Mouse (Mus musculus) kidney, postnatal 36 days (tissue): ENCODE data around the gene Il17f.
A peak's percentile ranks its signal among the peaks of the same experiment; 100 is the strongest.
"Not testable (repeated sequence)": the region's sequence is repeated elsewhere in the genome, so short reads cannot be mapped to it uniquely, and the experiment has no call there.

ENCODE experiments used
- DNase-seq, 2 experiments: peaks; one replicate each; pipeline ENCODE4 v3.0.0; 2021 to 2022; ENCODE audit warnings: mixed read lengths in 2 of 2

Il17f gene

GRCm38 (mm10) chr1:20790517-20790916, at the start of gene Il17f:
Il17f (minus strand) TSS chr1:20790617.
- DNase-seq: not testable (repeated sequence)

GRCm38 (mm10) chr1:20839911-20840310, 49.5 kb upstream of the Il17f start:
- DNase-seq: no peak

- no peak for DNase-seq
Measured at GRCm38 (mm10) chr1:20836551-20837125, 46.2 kb upstream of the Il17f start.

- DNase-seq: no peak
Measured at GRCm38 (mm10) chr1:20833141-20833511, 42.7 kb upstream of the Il17f start.

- DNase-seq: no peak
Measured at GRCm38 (mm10) chr1:20832473-20833140, 42.2 kb upstream of the Il17f start.

GRCm38 (mm10) chr1:20830546-20830945, 40.1 kb upstream of the Il17f start:
- no peak for DNase-seq

- no peak for DNase-seq
Measured at GRCm38 (mm10) chr1:20828061-20828460, 37.6 kb upstream of the Il17f start.

- no peak for DNase-seq
Measured at GRCm38 (mm10) chr1:20825036-20825435, 34.6 kb upstream of the Il17f start.

- DNase-seq: no peak
Measured at GRCm38 (mm10) chr1:20823906-20824305, 33.5 kb upstream of the Il17f start.

- DNase-seq: no peak
Measured at GRCm38 (mm10) chr1:20823471-20823870, 33.1 kb upstream of the Il17f start.

GRCm38 (mm10) chr1:20820959-20821358, 30.5 kb upstream of the Il17f start:
- no peak for DNase-seq

GRCm38 (mm10) chr1:20819771-20820605, 29.6 kb upstream of the Il17f start, which contains the start of gene Mcm3:
Mcm3 (minus strand) TSS chr1:20820312.
- DNase-seq: peak; percentile 91 to 98

- no peak for DNase-seq
Measured at GRCm38 (mm10) chr1:20817596-20817995, 27.2 kb upstream of the Il17f start.

GRCm38 (mm10) chr1:20817172-20817571, 26.8 kb upstream of the Il17f start:
- DNase-seq: peak; percentile 16 to 20

GRCm38 (mm10) chr1:20814521-20814920, 24.1 kb upstream of the Il17f start:
- no peak for DNase-seq

- DNase-seq: no peak
Measured at GRCm38 (mm10) chr1:20804526-20804925, 14.1 kb upstream of the Il17f start.

GRCm38 (mm10) chr1:20801682-20802390, 11.4 kb upstream of the Il17f start:
- DNase-seq: peak; percentile 13 to 33

- DNase-seq: no peak
Measured at GRCm38 (mm10) chr1:20801275-20801674, 10.9 kb upstream of the Il17f start.

- no peak for DNase-seq
Measured at GRCm38 (mm10) chr1:20795178-20795577, 4.8 kb upstream of the Il17f start.

- no peak for DNase-seq
Measured at GRCm38 (mm10) chr1:20794760-20795159, 4.3 kb upstream of the Il17f start.

- DNase-seq: no peak
Measured at GRCm38 (mm10) chr1:20791414-20791813, 997 bp upstream of the Il17f start.

GRCm38 (mm10) chr1:20788419-20788818, 2.0 kb downstream of the Il17f start:
- DNase-seq: no peak

- DNase-seq: no peak
Measured at GRCm38 (mm10) chr1:20787046-20787445, 3.4 kb downstream of the Il17f start.
